Mouse (Mus musculus) cerebellum, adult 18-20 months (tissue): Measurements from ENCODE around the gene Mettl14.
"Not testable (repeated sequence)": the region's sequence is repeated elsewhere in the genome, so short reads cannot be mapped to it uniquely, and the experiment has no call there.

Experiments
- DNase-seq, 2 experiments: peaks; one replicate each; pipeline ENCODE4 v3.0.0; 2021

Gene Mettl14

GRCm38 (mm10) chr3:123385486-123386156, at the start of gene Mettl14:
Gene Mettl14, minus strand, starts transcription at chr3:123386108.
- DNase-seq, result peak; percentile 95 to 99

- no peak for DNase-seq
Observed at GRCm38 (mm10) chr3:123433362-123433761, 47.5 kb upstream of the Mettl14 start.

- no peak for DNase-seq
Observed at GRCm38 (mm10) chr3:123431951-123432674, 46.2 kb upstream of the Mettl14 start.

- DNase-seq, result no peak
Observed at GRCm38 (mm10) chr3:123429597-123430458, 43.9 kb upstream of the Mettl14 start.

GRCm38 (mm10) chr3:123428005-123428404, 42.1 kb upstream of the Mettl14 start:
- no peak for DNase-seq

GRCm38 (mm10) chr3:123425647-123426046, 39.7 kb upstream of the Mettl14 start:
- DNase-seq, result no peak

- no peak for DNase-seq
Observed at GRCm38 (mm10) chr3:123413173-123413572, 27.3 kb upstream of the Mettl14 start.

- no peak for DNase-seq
Observed at GRCm38 (mm10) chr3:123411821-123412578, 26.1 kb upstream of the Mettl14 start.

- DNase-seq, result no peak
Observed at GRCm38 (mm10) chr3:123404945-123405344, 19.0 kb upstream of the Mettl14 start.

- no peak for DNase-seq
Observed at GRCm38 (mm10) chr3:123397562-123398481, 11.9 kb upstream of the Mettl14 start.

- no peak for DNase-seq
Observed at GRCm38 (mm10) chr3:123395611-123396010, 9.7 kb upstream of the Mettl14 start.

- no peak for DNase-seq
Observed at GRCm38 (mm10) chr3:123391180-123391579, 5.3 kb upstream of the Mettl14 start.

GRCm38 (mm10) chr3:123386157-123386780, 361 bp upstream of the Mettl14 start:
- DNase-seq, result peak in 1 of 2 experiments; percentile 30

GRCm38 (mm10) chr3:123385118-123385485, 806 bp downstream of the Mettl14 start:
- no peak for DNase-seq

GRCm38 (mm10) chr3:123384435-123384834, 1.5 kb downstream of the Mettl14 start:
- DNase-seq, result no peak

- DNase-seq, result no peak
Observed at GRCm38 (mm10) chr3:123376562-123376961, 9.3 kb downstream of the Mettl14 start.

GRCm38 (mm10) chr3:123371766-123372535, 14.0 kb downstream of the Mettl14 start:
- peak; percentile 57 to 62 for DNase-seq

GRCm38 (mm10) chr3:123370927-123371326, 15.0 kb downstream of the Mettl14 start:
- no peak for DNase-seq

- DNase-seq, result no peak
Observed at GRCm38 (mm10) chr3:123369161-123369560, 16.7 kb downstream of the Mettl14 start.

GRCm38 (mm10) chr3:123366820-123367219, 19.1 kb downstream of the Mettl14 start:
- not testable (repeated sequence) for DNase-seq
